Mouse (Mus musculus) adrenal gland, adult 2 months (tissue): ENCODE measurements at regions not wholly inside any gene's neighbourhood (a gene's known extent, or its start where the extent isn't known, plus 50 kb on each side); places are given as distances from the start of the nearest gene placed in this dataset.
"Not testable (repeated sequence)": the region's sequence is repeated elsewhere in the genome, so short reads cannot be mapped to it uniquely, and the experiment has no call there.

Experiments used
- DNase-seq: peaks from one replicate; pipeline ENCODE4 v3.0.0; 2021

- no peak for DNase-seq
These were observed 190.3 kb upstream of the Ctso start for GRCm38 (mm10) chr3:81742124-81742523.

- no peak for DNase-seq
These were observed 182.2 kb upstream of the Ctso start for GRCm38 (mm10) chr3:81750164-81750563.

- no peak for DNase-seq
These were observed 179.4 kb upstream of the Ctso start for GRCm38 (mm10) chr3:81752955-81753354.

GRCm38 (mm10) chr3:81760383-81760782, 172.0 kb upstream of the Ctso start:
- no peak for DNase-seq

GRCm38 (mm10) chr3:81760914-81761313, 171.5 kb upstream of the Ctso start:
- DNase-seq, result no peak

GRCm38 (mm10) chr3:81771812-81772211, 160.6 kb upstream of the Ctso start:
- DNase-seq, result no peak

GRCm38 (mm10) chr3:81773012-81773411, 159.4 kb upstream of the Ctso start:
- no peak for DNase-seq

- DNase-seq, result no peak
These were observed 150.3 kb upstream of the Ctso start for GRCm38 (mm10) chr3:81782081-81782480.

- peak; percentile 10 for DNase-seq
These were observed 149.4 kb upstream of the Ctso start for GRCm38 (mm10) chr3:81782921-81783541.

GRCm38 (mm10) chr3:81788915-81789314, 143.5 kb upstream of the Ctso start:
- no peak for DNase-seq

GRCm38 (mm10) chr3:81789664-81790063, 142.7 kb upstream of the Ctso start:
- DNase-seq, result no peak

- DNase-seq, result no peak
These were observed 130.3 kb upstream of the Ctso start for GRCm38 (mm10) chr3:81802096-81802495.

- no peak for DNase-seq
These were observed 126.7 kb upstream of the Ctso start for GRCm38 (mm10) chr3:81805745-81806144.

GRCm38 (mm10) chr3:81809604-81810003, 122.8 kb upstream of the Ctso start:
- DNase-seq, result no peak

- no peak for DNase-seq
These were observed 112.1 kb upstream of the Ctso start for GRCm38 (mm10) chr3:81820304-81820703.

- no peak for DNase-seq
These were observed 102.9 kb upstream of the Ctso start for GRCm38 (mm10) chr3:81829525-81829924.

- no peak for DNase-seq
These were observed 102.3 kb upstream of the Ctso start for GRCm38 (mm10) chr3:81829966-81830599.

GRCm38 (mm10) chr3:81835380-81836157, 96.8 kb upstream of the Ctso start:
- DNase-seq, result no peak

GRCm38 (mm10) chr3:81836478-81836877, 95.9 kb upstream of the Ctso start:
- no peak for DNase-seq

GRCm38 (mm10) chr3:81838121-81838520, 94.3 kb upstream of the Ctso start:
- not testable (repeated sequence) for DNase-seq

GRCm38 (mm10) chr3:81864487-81864886, 67.9 kb upstream of the Ctso start:
- DNase-seq, result no peak
